Mouse (Mus musculus) cerebellum, adult (tissue): Measurements from ENCODE around the gene Ptgr2.
A peak's percentile ranks its signal among the peaks of the same experiment; 100 is the strongest.
"Not testable (repeated sequence)": the region's sequence is repeated elsewhere in the genome, so short reads cannot be mapped to it uniquely, and the experiment has no call there.

Source experiments
- ATAC-seq: cut with Nextera tagmentation; 2 replicates; pipeline ENCODE4 v1.9.2; 2017; ENCODE audit warnings: mild to moderate bottlenecking, moderate library complexity, mixed read lengths; ENCODE audit not compliant: insufficient number of reproducible peaks, low FRiP score, low TSS enrichment

Gene Ptgr2

GRCm38 (mm10) chr12:84284885-84285592 lies at the start of gene Ptgr2:
Gene Ptgr2 (plus strand): TSS chr12:84285232.
- peak; percentile 92 for ATAC-seq

DNA sequence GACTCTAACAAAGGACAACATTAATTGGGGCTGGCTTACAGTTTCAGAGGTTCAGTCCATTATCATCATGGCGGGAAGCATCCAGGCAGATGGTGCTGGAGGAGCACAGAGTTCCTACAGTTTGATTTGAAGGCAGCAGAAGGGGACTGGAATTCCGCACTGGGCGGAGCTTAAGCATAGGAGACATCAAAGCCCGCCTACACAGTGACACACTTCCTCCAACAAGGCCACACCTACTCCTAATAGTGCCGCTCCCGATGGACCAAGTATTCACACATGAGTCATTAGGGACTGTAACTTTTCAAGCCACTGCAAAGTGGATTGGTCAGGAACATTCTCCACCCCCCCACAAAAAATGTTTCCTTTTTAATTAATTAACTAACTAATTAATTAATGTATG lies 49.5 kb upstream of the Ptgr2 start:
- ATAC-seq, result no peak

DNA sequence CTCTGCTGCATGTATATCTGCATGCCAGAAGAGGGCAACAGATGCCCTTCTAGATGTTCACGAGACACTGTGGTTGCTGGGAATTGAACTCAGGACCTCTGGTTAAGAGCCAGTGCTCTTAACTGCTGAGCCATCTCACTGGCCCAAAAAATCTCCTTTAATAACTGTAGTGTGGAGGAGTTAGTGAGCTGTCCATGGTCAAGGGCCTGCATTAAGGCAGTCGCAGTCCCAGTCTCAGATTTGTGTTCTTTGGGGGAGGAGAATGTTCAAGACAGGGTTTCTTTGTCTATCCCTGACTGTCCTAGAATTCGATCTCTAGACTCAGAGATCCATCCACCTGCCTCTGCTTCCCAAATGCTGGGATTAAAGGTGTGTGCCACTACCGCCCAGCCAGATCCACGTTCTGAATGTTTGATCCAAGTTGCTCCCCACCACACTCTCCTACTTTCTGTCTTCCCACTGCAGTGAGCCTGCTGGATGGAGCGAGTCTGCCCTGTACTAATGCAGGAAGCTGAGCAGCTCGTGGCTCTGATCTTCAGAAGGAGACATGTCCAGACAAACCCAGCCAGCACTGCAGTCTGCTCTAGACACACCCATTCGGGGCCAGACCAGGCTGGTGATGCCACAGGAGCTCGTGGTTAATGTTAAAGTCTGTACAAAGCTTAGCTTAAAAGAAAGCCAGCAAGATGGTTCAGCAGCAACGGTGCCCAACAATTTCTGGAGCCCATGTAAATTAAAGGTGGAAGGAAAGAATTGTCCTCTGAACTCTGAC lies 48.9 kb upstream of the Ptgr2 start:
- ATAC-seq, result no peak

DNA sequence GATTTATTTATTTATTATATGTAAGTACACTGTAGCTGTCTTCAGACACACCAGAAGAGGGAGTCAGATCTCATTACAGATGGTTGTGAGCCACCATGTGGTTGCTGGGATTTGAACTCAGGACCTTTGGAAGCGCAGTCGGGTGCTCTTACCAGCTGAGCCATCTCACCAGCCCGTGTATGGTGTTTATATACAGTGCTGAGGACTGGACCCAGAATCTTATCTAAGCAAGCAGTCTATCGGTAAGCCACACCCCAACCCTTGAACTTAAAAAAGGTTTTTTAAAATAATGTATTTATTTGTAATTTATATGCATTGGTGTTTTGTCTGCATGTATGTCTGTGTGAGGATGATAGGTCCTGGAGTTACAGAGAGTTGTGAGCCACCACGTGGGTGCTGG lies 48.0 kb upstream of the Ptgr2 start:
- ATAC-seq, result not testable (repeated sequence)

DNA sequence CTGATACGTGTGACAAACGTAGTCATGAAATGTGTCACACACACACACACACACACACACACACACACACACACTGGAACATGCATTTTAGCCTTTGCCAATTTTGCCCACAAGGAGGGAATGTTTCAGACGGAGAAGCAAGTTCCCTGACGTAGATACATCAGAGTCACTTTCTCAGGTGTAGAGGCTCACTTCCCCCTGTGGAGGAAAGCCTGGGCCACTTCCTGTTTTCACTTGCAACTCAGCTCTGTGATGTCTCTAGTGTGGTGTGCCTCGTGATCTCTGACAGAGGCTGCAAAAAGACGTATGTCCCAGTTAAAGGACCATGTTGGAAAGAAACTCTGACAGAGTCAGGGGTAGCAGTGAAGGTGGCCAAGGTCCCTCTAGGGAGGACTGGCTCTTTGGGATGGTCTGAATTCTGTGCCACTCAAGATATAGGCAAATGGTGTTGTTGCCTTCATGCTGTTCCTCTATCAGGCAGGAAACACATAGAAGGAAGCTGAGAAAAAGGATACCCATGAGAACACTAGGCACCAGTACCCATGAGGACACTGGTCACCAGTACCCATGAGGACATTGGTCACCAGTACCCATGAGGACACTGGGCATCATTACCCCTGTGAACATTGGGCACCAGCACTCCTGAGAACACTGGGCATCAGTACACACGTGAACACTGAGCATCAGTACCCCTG lies 41.8 kb upstream of the Ptgr2 start:
- ATAC-seq, result no peak

- no peak for ATAC-seq
Measured at GRCm38 (mm10) chr12:84245683-84246082, 39.3 kb upstream of the Ptgr2 start.

DNA sequence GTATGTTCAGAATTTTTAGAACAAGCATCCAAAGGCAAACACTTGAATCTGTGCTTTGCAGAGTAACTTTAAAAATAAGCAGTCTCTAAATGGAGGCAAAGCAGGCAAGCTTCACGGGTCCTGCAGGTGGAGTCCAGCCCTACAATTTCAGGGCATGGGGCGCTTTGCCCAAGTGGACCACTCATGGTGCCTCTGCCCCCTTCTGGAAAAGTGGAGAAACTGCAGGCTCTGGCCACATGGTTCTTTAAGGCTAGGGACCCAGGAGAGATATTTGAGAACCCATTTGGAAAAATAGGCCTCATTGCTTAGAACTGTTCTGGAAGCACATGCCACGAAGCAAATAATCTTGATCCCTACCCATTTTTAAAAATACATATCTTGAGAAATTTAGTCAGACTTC lies 35.8 kb upstream of the Ptgr2 start:
- ATAC-seq, result no peak

DNA sequence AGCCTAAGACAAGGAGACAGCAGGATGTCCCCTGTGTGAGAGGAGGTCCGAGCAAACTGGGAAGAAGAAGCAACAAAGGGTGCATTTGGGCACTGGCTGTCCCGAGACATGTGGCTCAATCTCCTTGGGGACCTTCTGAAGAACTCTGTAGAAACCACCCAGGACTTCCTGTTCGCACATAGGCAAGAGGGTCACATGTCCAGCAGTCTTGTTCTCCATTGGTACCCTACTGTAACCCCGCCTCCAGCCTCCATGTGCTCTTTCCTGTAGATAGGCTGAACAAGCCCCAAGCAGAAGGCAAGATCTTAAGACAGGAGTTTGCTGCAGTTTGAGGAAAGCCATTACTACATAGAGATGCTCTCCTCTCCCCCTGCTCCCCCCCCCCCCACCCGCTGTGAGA lies 32.2 kb upstream of the Ptgr2 start:
- no peak for ATAC-seq

DNA sequence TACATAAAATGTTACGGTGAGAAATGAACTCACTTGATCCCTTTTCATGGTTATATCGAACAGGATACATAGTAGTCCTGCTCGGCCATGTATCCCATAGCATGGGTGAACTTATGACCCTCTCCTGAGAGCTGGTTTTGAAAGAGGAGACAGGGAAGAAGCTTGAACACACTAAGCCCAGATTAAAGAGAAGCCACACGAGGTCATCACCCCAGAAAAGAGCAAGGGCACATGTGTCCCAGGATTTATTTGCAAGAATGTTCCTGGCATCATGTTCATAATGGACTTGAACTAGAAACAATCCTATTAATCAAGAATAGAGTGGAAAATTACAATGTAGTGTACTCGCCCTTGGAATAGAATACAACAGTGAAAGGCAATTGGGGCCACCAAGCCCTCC lies 30.1 kb upstream of the Ptgr2 start:
- no peak for ATAC-seq

DNA sequence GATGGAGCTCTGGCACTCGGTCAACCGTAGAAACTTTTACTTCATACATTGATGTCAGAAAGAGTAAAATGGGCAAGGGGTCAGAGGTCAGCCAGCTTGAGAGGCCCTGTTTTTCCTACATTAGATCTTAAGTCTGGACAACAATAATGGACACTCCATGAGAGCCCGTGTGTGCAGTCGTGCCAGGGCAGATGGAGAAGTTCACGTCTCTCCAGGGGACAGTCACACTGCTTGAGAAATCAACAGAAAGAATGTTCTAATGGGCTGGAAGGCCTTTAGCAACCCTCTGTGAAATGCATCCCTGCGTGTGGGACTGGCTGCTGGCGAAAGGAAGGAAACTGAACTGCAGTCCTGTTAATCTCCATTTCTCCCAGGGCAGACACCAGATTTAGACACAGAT lies 24.7 kb upstream of the Ptgr2 start:
- no peak for ATAC-seq

GRCm38 (mm10) chr12:84267264-84267663 lies 17.8 kb upstream of the Ptgr2 start:
- ATAC-seq, result no peak

- no peak for ATAC-seq
Measured at GRCm38 (mm10) chr12:84273366-84273765, 11.7 kb upstream of the Ptgr2 start.

DNA sequence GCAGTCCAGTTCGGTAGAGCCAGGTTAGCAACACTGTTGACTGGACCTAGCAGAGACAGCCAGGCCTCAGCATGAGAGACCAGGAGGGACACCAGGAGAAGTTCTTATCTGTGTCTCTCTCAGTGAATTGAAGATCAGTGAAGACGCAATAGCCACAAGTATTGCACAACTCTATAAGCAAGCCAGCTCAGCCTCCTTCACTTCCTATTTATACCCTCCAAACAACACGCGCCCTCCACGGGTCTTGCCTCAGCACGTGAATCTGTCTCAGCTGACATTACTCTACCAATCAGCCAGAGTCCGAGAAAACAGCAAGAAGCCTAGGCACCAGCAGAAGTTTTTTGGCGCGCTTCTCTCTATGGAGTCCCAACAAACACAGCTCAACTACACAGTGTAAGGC lies 9.7 kb upstream of the Ptgr2 start:
- ATAC-seq, result no peak

- ATAC-seq, result no peak
Measured at GRCm38 (mm10) chr12:84276288-84276687, 8.7 kb upstream of the Ptgr2 start.

GRCm38 (mm10) chr12:84276799-84277198 lies 8.2 kb upstream of the Ptgr2 start:
- no peak for ATAC-seq

- no peak for ATAC-seq
Measured at GRCm38 (mm10) chr12:84277832-84278231, 7.2 kb upstream of the Ptgr2 start.

GRCm38 (mm10) chr12:84278901-84279300 lies 6.1 kb upstream of the Ptgr2 start:
- ATAC-seq, result no peak

GRCm38 (mm10) chr12:84284391-84284790 lies 641 bp upstream of the Ptgr2 start:
- ATAC-seq, result no peak

DNA sequence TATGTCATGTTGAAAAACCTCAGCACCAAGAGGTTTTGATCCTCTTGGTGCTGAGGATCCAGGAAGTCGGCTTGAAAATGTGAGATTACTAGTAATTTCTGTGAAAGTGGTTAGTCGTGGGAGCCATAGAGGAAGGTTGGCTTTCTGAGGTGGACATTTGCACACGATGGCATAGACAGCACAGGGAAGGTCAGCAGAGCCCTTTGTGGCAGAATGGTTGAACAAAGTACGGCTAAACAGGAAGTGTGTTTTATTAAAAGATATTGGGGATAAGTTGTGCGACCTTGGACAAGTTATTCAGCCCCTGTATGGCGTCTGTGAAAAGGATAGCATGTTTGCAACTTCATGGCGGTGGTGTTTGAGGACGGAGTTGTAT lies 549 bp downstream of the Ptgr2 start:
- ATAC-seq, result 0 out of 2 replicates have a peak, but pooled peaks have one; percentile 11

DNA sequence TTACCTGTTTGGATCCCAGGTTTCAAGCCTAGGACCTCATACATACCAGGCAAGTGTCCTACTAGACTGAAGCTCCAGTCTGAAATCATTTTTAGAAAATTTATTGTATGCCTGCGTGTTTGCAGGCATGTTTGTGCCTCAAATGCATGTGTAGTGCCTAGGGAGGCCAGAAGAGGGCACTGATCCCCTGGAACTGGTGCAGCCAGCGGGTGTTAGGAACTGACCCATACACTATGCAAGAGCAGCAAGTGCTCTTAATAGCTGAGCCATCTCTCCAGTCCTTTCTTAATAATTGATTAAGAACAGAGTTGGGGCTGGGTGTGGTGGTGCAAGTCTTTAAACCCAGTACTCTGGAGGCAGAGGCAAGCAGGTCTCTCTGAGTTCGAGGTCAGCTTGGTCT lies 3.4 kb downstream of the Ptgr2 start:
- ATAC-seq, result no peak

GRCm38 (mm10) chr12:84297851-84298250 lies 12.8 kb downstream of the Ptgr2 start:
- ATAC-seq, result no peak
